Mouse (Mus musculus) neutrophil, adult 5-6 weeks (primary cell): Measurements from ENCODE around the gene Ceacam14. TPM values are rescaled to one million over a fixed set of nuclear protein-coding genes. Genes with fewer than 3 reads are reported as not detected.

ENCODE experiments used
- ATAC-seq: fragments of 151-379, 151-347 bp; 2 replicates; pipeline ENCODE4 v1.8.0; 2017; ENCODE audit warnings: mild to moderate bottlenecking, moderate TSS enrichment; ENCODE audit not compliant: insufficient number of reproducible peaks, poor library complexity, low FRiP score, severe bottlenecking; ENCODE audit errors: extremely low read depth
- total RNA-seq: library from RNA; stranded (forward); fragments of 200-1000 nt; gene quantifications from 2 replicates; pipeline ENCODE4 v1.2.3, GENCODE M21; 2017

The Ceacam14 gene
- not detected in 2 replicates for total RNA-seq

DNA sequence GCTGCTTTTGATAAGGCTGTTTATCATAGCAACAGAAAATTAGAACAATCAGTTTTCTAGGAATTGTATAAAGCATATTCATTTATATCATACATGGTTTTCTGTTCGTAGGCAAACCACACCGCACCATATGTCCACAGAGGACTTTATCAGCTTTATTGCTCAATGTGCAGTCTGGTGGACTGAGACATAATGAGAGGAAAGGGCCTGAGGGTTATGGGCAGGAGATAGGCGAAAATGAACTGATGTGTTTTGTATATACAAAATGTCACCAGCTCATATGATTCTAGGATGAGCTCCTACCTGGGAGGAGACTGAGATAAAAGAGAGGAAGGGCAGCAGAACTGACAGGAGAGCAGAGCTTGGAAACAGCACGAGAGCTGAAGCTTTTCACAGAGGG is at the start of gene Ceacam14:
Ceacam14 (plus strand) TSS at position 301 of the 400 bp plus-strand sequence.
- no peak for ATAC-seq

Other genes starting within 250 kb of the Ceacam14 start
- 0.12 TPM in 1 of 2 replicates, not detected in the other for gene Ceacam5, start 99.4 kb upstream of the Ceacam14 start, total RNA-seq
- not detected in 2 replicates for gene Gm5155, start 59.1 kb downstream of the Ceacam14 start, total RNA-seq
- not detected in 2 replicates for gene Ceacam11, start 159.5 kb downstream of the Ceacam14 start, total RNA-seq
- not detected in 2 replicates for gene Ceacam13, start 197.3 kb downstream of the Ceacam14 start, total RNA-seq